Mouse (Mus musculus) inflammation-experienced regulatory T-cells, adult 6 months (primary cell): Measurements from ENCODE around the gene Adamts20. TPM values are rescaled to one million over a fixed set of nuclear protein-coding genes. Genes with fewer than 3 reads are reported as not detected.
"Not testable (repeated sequence)": the region's sequence is repeated elsewhere in the genome, so short reads cannot be mapped to it uniquely, and the experiment has no call there.

Source experiments
- ATAC-seq: one replicate; pipeline ENCODE4 v1.8.0; 2017
- polyA plus RNA-seq, 3 experiments: library from polyadenylated mRNA; unstranded; fragments of 100-300 nt; shearing (Covaris generic); gene quantifications; one replicate each; pipeline ENCODE4 v1.2.1; 2017

Adamts20 gene
- not detected for polyA plus RNA-seq

GRCm38 (mm10) chr15:94465318-94465717 lies at the start of gene Adamts20:
TSS of gene Adamts20 (minus strand) at chr15:94465418.
- ATAC-seq, result no peak

- ATAC-seq, result no peak
These were observed 38.4 kb upstream of the Adamts20 start for GRCm38 (mm10) chr15:94503451-94504215.

GRCm38 (mm10) chr15:94499260-94499659 lies 34.0 kb upstream of the Adamts20 start:
- ATAC-seq, result no peak

GRCm38 (mm10) chr15:94495936-94496335 lies 30.7 kb upstream of the Adamts20 start:
- ATAC-seq, result no peak

GRCm38 (mm10) chr15:94494445-94494844 lies 29.2 kb upstream of the Adamts20 start:
- no peak for ATAC-seq

GRCm38 (mm10) chr15:94489433-94489832 lies 24.2 kb upstream of the Adamts20 start:
- no peak for ATAC-seq

- ATAC-seq, result not testable (repeated sequence)
These were observed 22.8 kb upstream of the Adamts20 start for GRCm38 (mm10) chr15:94488028-94488427.

- no peak for ATAC-seq
These were observed 17.3 kb upstream of the Adamts20 start for GRCm38 (mm10) chr15:94482555-94482954.

- ATAC-seq, result no peak
These were observed 15.6 kb upstream of the Adamts20 start for GRCm38 (mm10) chr15:94480792-94481191.

GRCm38 (mm10) chr15:94480248-94480647 lies 15.0 kb upstream of the Adamts20 start:
- ATAC-seq, result no peak

GRCm38 (mm10) chr15:94479513-94480136 lies 14.4 kb upstream of the Adamts20 start:
- no peak for ATAC-seq

GRCm38 (mm10) chr15:94478706-94479105 lies 13.5 kb upstream of the Adamts20 start:
- ATAC-seq, result peak; percentile 84

GRCm38 (mm10) chr15:94477287-94477686 lies 12.1 kb upstream of the Adamts20 start:
- ATAC-seq, result no peak

- no peak for ATAC-seq
These were observed 10.8 kb upstream of the Adamts20 start for GRCm38 (mm10) chr15:94475975-94476374.

GRCm38 (mm10) chr15:94470361-94470760 lies 5.1 kb upstream of the Adamts20 start:
- no peak for ATAC-seq

- no peak for ATAC-seq
These were observed 337 bp downstream of the Adamts20 start for GRCm38 (mm10) chr15:94464881-94465280.

GRCm38 (mm10) chr15:94463251-94463650 lies 2.0 kb downstream of the Adamts20 start:
- no peak for ATAC-seq

- ATAC-seq, result no peak
These were observed 3.0 kb downstream of the Adamts20 start for GRCm38 (mm10) chr15:94462206-94462605.

- ATAC-seq, result no peak
These were observed 4.1 kb downstream of the Adamts20 start for GRCm38 (mm10) chr15:94461166-94461565.

- no peak for ATAC-seq
These were observed 7.4 kb downstream of the Adamts20 start for GRCm38 (mm10) chr15:94457636-94458390.

- no peak for ATAC-seq
These were observed 12.4 kb downstream of the Adamts20 start for GRCm38 (mm10) chr15:94452848-94453247.

- no peak for ATAC-seq
These were observed 13.6 kb downstream of the Adamts20 start for GRCm38 (mm10) chr15:94451600-94451999.

- ATAC-seq, result no peak
These were observed 20.6 kb downstream of the Adamts20 start for GRCm38 (mm10) chr15:94444437-94445136.
